Mouse (Mus musculus) MEL (cell line): Measurements from ENCODE around the gene Ak7. TPM values are rescaled to one million over a fixed set of nuclear protein-coding genes. Genes with fewer than 3 reads are reported as not detected.

Experiments used
- DNase-seq: peaks from one replicate; pipeline ENCODE4 v3.0.0; 2011; ENCODE audit warnings: low read depth, low spot score
- H3K27ac ChIP-seq: 2 replicates; pipeline ENCODE4 v1.5.1; 2012; ENCODE audit warnings: low read depth, mild to moderate bottlenecking, control low read depth, low read length, moderate library complexity; ENCODE audit not compliant: control insufficient read depth
- H3K27me3 ChIP-seq, 2 experiments: fragments of 150-350 bp in 1 of 2; sonication (generic) in 1 of 2; 2 replicates each; pipeline ENCODE4 v1.6.1; 2012; ENCODE audit warnings: low read length in 2 of 2, mild to moderate bottlenecking in 2 of 2, improper control_type of control experiment in 1 of 2, moderate library complexity in 1 of 2; ENCODE audit not compliant: insufficient read depth in 2 of 2, control insufficient read depth in 1 of 2
- H3K36me3 ChIP-seq, 2 experiments: 2 replicates each; pipeline ENCODE4 v1.6.1; 2012 to 2014; ENCODE audit warnings: low read length in 2 of 2, improper control_type of control experiment in 1 of 2, inconsistent platforms in 1 of 2, mild to moderate bottlenecking in 1 of 2; ENCODE audit not compliant: insufficient read depth in 2 of 2, control insufficient read depth in 1 of 2
- H3K4me1 ChIP-seq, 2 experiments: fragments of 150-350 bp in 1 of 2; sonication (generic) in 1 of 2; 2 replicates each; pipeline ENCODE4 v1.6.1; 2012; ENCODE audit warnings: low read length in 2 of 2, improper control_type of control experiment in 1 of 2, mild to moderate bottlenecking in 1 of 2; ENCODE audit not compliant: insufficient read depth in 2 of 2, control insufficient read depth in 1 of 2
- H3K4me3 ChIP-seq, 2 experiments: fragments of 150-350 bp in 1 of 2; sonication (generic) in 1 of 2; 2 replicates each; pipeline ENCODE4 v1.5.1; 2012; ENCODE audit warnings: low read depth in 2 of 2, low read length in 2 of 2, mild to moderate bottlenecking in 2 of 2, moderate library complexity in 2 of 2, control low read depth in 1 of 2, improper control_type of control experiment in 1 of 2; ENCODE audit not compliant: control insufficient read depth in 1 of 2, insufficient read depth in 1 of 2
- H3K79me2 ChIP-seq: 2 replicates; pipeline ENCODE4 v1.6.1; 2012; ENCODE audit warnings: mild to moderate bottlenecking, low read length, moderate library complexity; ENCODE audit not compliant: control insufficient read depth, poor library complexity, insufficient read depth
- H3K9ac ChIP-seq: 2 replicates; pipeline ENCODE4 v1.6.1; 2012; ENCODE audit warnings: low read depth, mild to moderate bottlenecking, control low read depth, low read length, moderate library complexity; ENCODE audit not compliant: control insufficient read depth, poor library complexity, severe bottlenecking
- H3K9me3 ChIP-seq: fragments of 150-350 bp; sonication (generic); replicated peaks from 2 replicates; pipeline ENCODE4 v1.6.1; 2012; ENCODE audit warnings: mild to moderate bottlenecking, low read length, improper control_type of control experiment, moderate library complexity; ENCODE audit not compliant: insufficient read depth
- BHLHE40 ChIP-seq: IDR thresholded peaks from 2 replicates; pipeline ENCODE4 v1.6.1; 2012; ENCODE audit warnings: low read depth, mild to moderate bottlenecking, inconsistent platforms, low read length, improper control_type of control experiment, borderline replicate concordance
- CTCF ChIP-seq, 3 experiments: IDR thresholded peaks in 2 of 3; conservative IDR thresholded peaks in 1 of 3; 2 replicates each; pipeline ENCODE4 v1.5.1; 2011 to 2012; ENCODE audit warnings: low read length in 3 of 3, low read depth in 2 of 3, mild to moderate bottlenecking in 2 of 3, improper control_type of control experiment in 1 of 3, inconsistent platforms in 1 of 3, mixed read lengths in 1 of 3, moderate library complexity in 1 of 3; ENCODE audit not compliant: control insufficient read depth in 1 of 3, insufficient read depth in 1 of 3, poor library complexity in 1 of 3, severe bottlenecking in 1 of 3
- E2F4 ChIP-seq: IDR thresholded peaks from 2 replicates; pipeline ENCODE4 v1.6.1; 2011; ENCODE audit warnings: low read depth, low read length, improper control_type of control experiment, borderline replicate concordance
- ELF1 ChIP-seq: IDR thresholded peaks from 2 replicates; pipeline ENCODE4 v1.6.1; 2014; ENCODE audit warnings: low read depth, mild to moderate bottlenecking, inconsistent platforms, low read length, improper control_type of control experiment, moderate library complexity
- EP300 ChIP-seq, 2 experiments: IDR thresholded peaks; 2 replicates each; pipeline ENCODE4 v1.6.1; 2011; ENCODE audit warnings: improper control_type of control experiment in 2 of 2, low read length in 2 of 2, low read depth in 1 of 2, mild to moderate bottlenecking in 1 of 2
- GATA1 ChIP-seq: IDR thresholded peaks from 2 replicates; pipeline ENCODE4 v1.6.1; 2011; ENCODE audit warnings: low read depth, low read length, improper control_type of control experiment
- JUND ChIP-seq: IDR thresholded peaks from 2 replicates; pipeline ENCODE4 v1.6.1; 2011; ENCODE audit warnings: low read depth, mild to moderate bottlenecking, improper control_type of control experiment, low read length
- MAFK ChIP-seq: IDR thresholded peaks from 2 replicates; pipeline ENCODE4 v1.6.1; 2011; ENCODE audit warnings: low read depth, mild to moderate bottlenecking, low read length, improper control_type of control experiment, borderline replicate concordance
- MAX ChIP-seq: IDR thresholded peaks from 2 replicates; pipeline ENCODE4 v1.6.1; 2011; ENCODE audit warnings: low read length, improper control_type of control experiment
- MYB ChIP-seq: IDR thresholded peaks from 2 replicates; pipeline ENCODE4 v1.6.1; 2011; ENCODE audit warnings: mild to moderate bottlenecking, low read depth, low read length, improper control_type of control experiment
- POLR2A ChIP-seq, 2 experiments: IDR thresholded peaks; 2 replicates each; pipeline ENCODE4 v1.6.1; 2011 to 2012; ENCODE audit warnings: low read length in 2 of 2, mild to moderate bottlenecking in 2 of 2, control low read depth in 1 of 2, improper control_type of control experiment in 1 of 2, low read depth in 1 of 2, moderate library complexity in 1 of 2; ENCODE audit not compliant: control insufficient read depth in 1 of 2, insufficient read depth in 1 of 2, poor library complexity in 1 of 2
- POLR2AphosphoS5 ChIP-seq: IDR thresholded peaks from 2 replicates; pipeline ENCODE4 v1.6.1; 2012; ENCODE audit warnings: low read depth, borderline replicate concordance, mild to moderate bottlenecking, inconsistent platforms, low read length, moderate library complexity, mixed read lengths
- SIN3A ChIP-seq: IDR thresholded peaks from 2 replicates; pipeline ENCODE4 v1.6.1; 2012; ENCODE audit warnings: low read length, improper control_type of control experiment, inconsistent platforms
- TAL1 ChIP-seq: IDR thresholded peaks from 2 replicates; pipeline ENCODE4 v1.6.1; 2012; ENCODE audit warnings: mild to moderate bottlenecking, inconsistent platforms, low read length, moderate library complexity, mixed read lengths
- TCF12 ChIP-seq: IDR thresholded peaks from 2 replicates; pipeline ENCODE4 v1.6.1; 2014; ENCODE audit warnings: low read depth, mild to moderate bottlenecking, inconsistent platforms, low read length, improper control_type of control experiment, moderate library complexity
- USF1 ChIP-seq: IDR thresholded peaks from 2 replicates; pipeline ENCODE4 v1.6.1; 2014; ENCODE audit warnings: low read depth, mild to moderate bottlenecking, inconsistent platforms, low read length, improper control_type of control experiment, moderate library complexity
- USF2 ChIP-seq, 2 experiments: IDR thresholded peaks; 2 replicates each; pipeline ENCODE4 v1.6.1; 2011 to 2012; ENCODE audit warnings: improper control_type of control experiment in 2 of 2, low read length in 2 of 2, borderline replicate concordance in 1 of 2, inconsistent platforms in 1 of 2, low read depth in 1 of 2, mild to moderate bottlenecking in 1 of 2; ENCODE audit not compliant: insufficient read depth in 1 of 2
- ZKSCAN1 ChIP-seq: IDR thresholded peaks from 2 replicates; pipeline ENCODE4 v1.6.1; 2012; ENCODE audit warnings: low read depth, mild to moderate bottlenecking, inconsistent platforms, low read length, improper control_type of control experiment, moderate library complexity
- ZMIZ1 ChIP-seq: IDR thresholded peaks from 2 replicates; pipeline ENCODE4 v1.6.1; 2012; ENCODE audit warnings: low read depth, mild to moderate bottlenecking, inconsistent platforms, low read length, improper control_type of control experiment, moderate library complexity
- ZNF384 ChIP-seq: IDR thresholded peaks from 2 replicates; pipeline ENCODE4 v1.6.1; 2012; ENCODE audit warnings: low read depth, mild to moderate bottlenecking, inconsistent platforms, low read length, improper control_type of control experiment
- polyA plus RNA-seq, 2 experiments: library from polyadenylated mRNA; stranded (reverse) in 1 of 2; unstranded in 1 of 2; fragments of >175 nt in 1 of 2; fragments of >200 nt in 1 of 2; gene quantifications; 2 replicates each; pipeline versions ENCODE4 v1.2.1 to v1.2.4; 2012; ENCODE audit warnings: low replicate concordance in 2 of 2, low read depth in 1 of 2; ENCODE audit not compliant: insufficient read length in 2 of 2, insufficient read depth in 1 of 2, missing spikeins in 1 of 2
- total RNA-seq: library from RNA; depleted of rRNA; stranded (reverse); fragments of 300-350 nt; gene quantifications from 2 replicates; pipeline ENCODE4 v1.2.3, GENCODE M21; 2012; rRNA removed

Gene Ak7
- total and polyA plus RNA-seq, 3 experiments, result 0.31 to 0.36 TPM; not detected in 1

GRCm38 (mm10) chr12:105824743-105825142 is 119.0 kb downstream of the Ak7 start (continued):
- TF ChIP-seq TCF12, result peak; percentile 95
- TF ChIP-seq USF1, result 0 out of 2 replicates have a peak, but pooled peaks have one; percentile 33
- peak; percentile 67; the same call in 1 of the 2 replicates for TF ChIP-seq MAFK

GRCm38 (mm10) chr12:105825266-105825665 is 119.5 kb downstream of the Ak7 start:
- no peak overlapping the region for H3K4me3 ChIP-seq
- H3K4me1 ChIP-seq, result peaks cover 9 to 21% of the 10 kb centered on the region in 2 experiments
- no peak overlapping the region for H3K9ac ChIP-seq
- peak overlapping the region; percentile 91 for H3K27ac ChIP-seq
- TF ChIP-seq ZMIZ1, result no peak
- no peak for TF ChIP-seq TAL1
- TF ChIP-seq ZKSCAN1, result no peak
- TF ChIP-seq CTCF (IDR thresholded peaks at IDR 0.05 in 2 of 3, conservative IDR thresholded peaks at IDR 0.05 in 1 of 3; ENCODE audit: control insufficient read depth in 1 of 3, insufficient read depth in 1 of 3, low read depth in 2 of 3, low read length in 3 of 3, poor library complexity in 1 of 3, severe bottlenecking in 1 of 3), result no peak
- no peak for TF ChIP-seq MYB
- TF ChIP-seq MAX, result no peak
- TF ChIP-seq GATA1, result no peak
- no peak for TF ChIP-seq SIN3A
- TF ChIP-seq USF2 (IDR thresholded peaks at IDR 0.05; ENCODE audit: borderline replicate concordance in 1 of 2, insufficient read depth in 1 of 2, low read depth in 1 of 2, low read length in 2 of 2), result no peak
- TF ChIP-seq BHLHE40, result no peak
- TF ChIP-seq USF1, result peak; percentile 69
- TF ChIP-seq ELF1, result no peak
- peak; percentile 24 to 33; a peak in 2 of 4 replicates for TF ChIP-seq EP300 (IDR thresholded peaks at IDR 0.05; ENCODE audit: low read depth in 1 of 2, low read length in 2 of 2)
- TF ChIP-seq POLR2AphosphoS5, result no peak
- TF ChIP-seq MAFK, result no peak
- TF ChIP-seq E2F4, result no peak
- no peak for TF ChIP-seq JUND
- TF ChIP-seq ZNF384, result peak; percentile 59
- TF ChIP-seq TCF12, result no peak
- TF ChIP-seq POLR2A (IDR thresholded peaks at IDR 0.05; ENCODE audit: control insufficient read depth in 1 of 2, insufficient read depth in 1 of 2, low read depth in 1 of 2, low read length in 2 of 2, poor library complexity in 1 of 2), result no peak
- TF ChIP-seq, all 39 proteins: peak for 3
- peak; percentile 41 for DNase-seq
- Histone ChIP-seq H3K9me3 (no peaks in the 10 kb centered on the region), H3K27me3 (no peaks in the 10 kb centered on the region), H3K79me2 (no peaks in the 10 kb centered on the region), H3K36me3 (peaks cover 33 to 45% of the 10 kb centered on the region in 2 experiments)

Other genes starting within 250 kb of the Ak7 start
- gene Bdkrb2, start 142.8 kb upstream of the Ak7 start, total RNA-seq, result not detected in 2 replicates
- not detected for gene Bdkrb2, start 142.8 kb upstream of the Ak7 start, polyA plus RNA-seq
- gene Bdkrb1, start 102.9 kb upstream of the Ak7 start, total RNA-seq, result not detected in 2 replicates
- under 1 TPM in 1 of 2 experiments, not detected in 1; 0.13 TPM for gene Bdkrb1, start 102.9 kb upstream of the Ak7 start, polyA plus RNA-seq
- 12.0 and 12.6 TPM in 2 replicates for gene Gskip, start 21.1 kb upstream of the Ak7 start, total RNA-seq
- gene Gskip, start 21.1 kb upstream of the Ak7 start, polyA plus RNA-seq, result 10 to 100 TPM in 1 of 2 experiments, not detected in 1; 13.9 TPM
- gene Atg2b, start 20.8 kb upstream of the Ak7 start, total RNA-seq, result 28.3 and 31.3 TPM in 2 replicates
- 10 to 100 TPM in 1 of 2 experiments, not detected in 1; 35.9 TPM for gene Atg2b, start 20.8 kb upstream of the Ak7 start, polyA plus RNA-seq
- 144 and 162 TPM in 2 replicates for gene Papola, start 78.7 kb downstream of the Ak7 start, total RNA-seq
- 100 to 1,000 TPM; 193 to 329 TPM for gene Papola, start 78.7 kb downstream of the Ak7 start, polyA plus RNA-seq